Mouse (Mus musculus) regulatory T cell (primary cell): ENCODE measurements around the gene Stat5a.

ENCODE experiments used
- in situ Hi-C: fragments of 300-600 bp; cut with MboI, MseI; formaldehyde crosslinking; loops from one replicate; pipeline ENCODE4 v1.15.1; 2025; ENCODE audit warnings: high pct_unique_total_duplicates

Stat5a gene

GRCm38 (mm10) chr11:100860198-100861048, 1.3 kb downstream of the Stat5a start:
- in situ Hi-C loops: no loop called here

- in situ Hi-C loops: no loop called here
These were observed 2.2 kb downstream of the Stat5a start for GRCm38 (mm10) chr11:100861335-100861734.

GRCm38 (mm10) chr11:100861836-100862235, 2.7 kb downstream of the Stat5a start:
- in situ Hi-C loops: no loop called here

- in situ Hi-C loops: no loop called here
These were observed 4.0 kb downstream of the Stat5a start for GRCm38 (mm10) chr11:100863141-100863540.

- in situ Hi-C loops: no loop called here
These were observed 6.5 kb downstream of the Stat5a start for GRCm38 (mm10) chr11:100865618-100866017.

GRCm38 (mm10) chr11:100870256-100870967, 11.3 kb downstream of the Stat5a start:
- in situ Hi-C loops: loop anchor here (5.0 to 10.0 kb wide), 2 partner anchors 73 to 376 kb away; no protein-coding TSS in a partner anchor

- in situ Hi-C loops: loop anchor here (5.0 to 10.0 kb wide), 2 partner anchors 74 to 376 kb away; no protein-coding TSS in a partner anchor
These were observed 11.8 kb downstream of the Stat5a start for GRCm38 (mm10) chr11:100870968-100871350.

GRCm38 (mm10) chr11:100875761-100876160, 16.6 kb downstream of the Stat5a start:
- in situ Hi-C loops: loop anchor here (10.0 kb wide), 1 partner anchor 381 kb away; no protein-coding TSS in a partner anchor

GRCm38 (mm10) chr11:100879321-100880078, 20.3 kb downstream of the Stat5a start:
- in situ Hi-C loops: loop anchor here (5.0 to 10.0 kb wide), 2 partner anchors 78 to 385 kb away; no protein-coding TSS in a partner anchor

- in situ Hi-C loops: loop anchor here (5.0 kb wide), 1 partner anchor 74 kb away; no protein-coding TSS in a partner anchor
These were observed 24.5 kb downstream of the Stat5a start for GRCm38 (mm10) chr11:100883640-100884039.

GRCm38 (mm10) chr11:100885472-100885871, 26.3 kb downstream of the Stat5a start:
- in situ Hi-C loops: no loop called here

GRCm38 (mm10) chr11:100886188-100886740, 27.1 kb downstream of the Stat5a start:
- in situ Hi-C loops: no loop called here

- in situ Hi-C loops: no loop called here
These were observed 28.1 kb downstream of the Stat5a start for GRCm38 (mm10) chr11:100887236-100887635.

GRCm38 (mm10) chr11:100887764-100888163, 28.6 kb downstream of the Stat5a start:
- in situ Hi-C loops: no loop called here

GRCm38 (mm10) chr11:100888348-100888820, 29.2 kb downstream of the Stat5a start:
- in situ Hi-C loops: no loop called here

- in situ Hi-C loops: loop anchor here (5.0 kb wide), 1 partner anchor 167 kb away; no protein-coding TSS in a partner anchor
These were observed 31.3 kb downstream of the Stat5a start for GRCm38 (mm10) chr11:100890481-100890880.

- in situ Hi-C loops: loop anchor here (5.0 kb wide), 1 partner anchor 166 kb away; no protein-coding TSS in a partner anchor
These were observed 32.3 kb downstream of the Stat5a start for GRCm38 (mm10) chr11:100891256-100892123.

GRCm38 (mm10) chr11:100892435-100892834, 33.3 kb downstream of the Stat5a start:
- in situ Hi-C loops: loop anchor here (5.0 kb wide), 1 partner anchor 165 kb away; no protein-coding TSS in a partner anchor

- in situ Hi-C loops: loop anchor here (5.0 kb wide), 1 partner anchor 164 kb away; no protein-coding TSS in a partner anchor
These were observed 34.3 kb downstream of the Stat5a start for GRCm38 (mm10) chr11:100893482-100893881.
